Mouse (Mus musculus): ENCODE results near the gene Fgf12. TPM values are rescaled to one million over a fixed set of nuclear protein-coding genes. Genes with fewer than 3 reads are reported as not detected.

Fgf12 gene
- polyA plus RNA-seq, 1 experiment from 2014 or later, result 4.4 TPM

DNA sequence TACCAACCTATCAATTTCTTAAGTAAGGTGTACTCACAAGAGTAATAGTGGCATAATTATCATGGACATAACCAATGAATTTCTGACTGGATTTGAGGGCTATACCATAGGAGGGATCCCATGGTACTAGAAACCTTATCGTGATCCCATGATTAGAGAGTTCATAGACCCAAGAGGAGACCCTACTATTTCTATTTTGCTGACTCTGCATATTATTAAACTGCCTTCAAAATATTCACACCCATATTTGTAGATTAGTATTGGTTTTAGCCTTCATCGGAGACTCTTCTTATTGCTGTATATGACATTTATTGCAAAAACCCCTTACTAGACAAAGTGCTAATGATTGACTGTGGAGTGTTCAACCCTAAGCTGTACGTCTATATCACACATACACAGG is 107.8 kb downstream of the Fgf12 start:
- Histone ChIP-seq H3K4me1 (ENCODE audit: control insufficient read depth, insufficient read depth, low read length) (no peaks in the 10 kb centered on the region), H3K27me3 (ENCODE audit: control insufficient read depth, insufficient read depth, low read length) (no peaks in the 10 kb centered on the region), H3K27ac (ENCODE audit: low read length) (no peak overlapping the region), H3K4me2 (replicated peaks; ENCODE audit: low read depth, low read length) (no peak overlapping the region), H3K4me3 (ENCODE audit: low read depth, low read length) (no peak overlapping the region), H3K36me3 (ENCODE audit: control insufficient read depth, insufficient read depth, low read length) (no peaks in the 10 kb centered on the region), H3K9ac (replicated peaks; ENCODE audit: low read depth, low read length) (no peak overlapping the region), H3K9me3 (ENCODE audit: control insufficient read depth, low read depth, low read length) (no peaks in the 10 kb centered on the region)
- WGBS, result 91% methylated on average over 3 of the region's 3 CpGs
- no peak for ATAC-seq (ENCODE audit: insufficient number of reproducible peaks, insufficient read depth, low FRiP score, low read depth)

DNA sequence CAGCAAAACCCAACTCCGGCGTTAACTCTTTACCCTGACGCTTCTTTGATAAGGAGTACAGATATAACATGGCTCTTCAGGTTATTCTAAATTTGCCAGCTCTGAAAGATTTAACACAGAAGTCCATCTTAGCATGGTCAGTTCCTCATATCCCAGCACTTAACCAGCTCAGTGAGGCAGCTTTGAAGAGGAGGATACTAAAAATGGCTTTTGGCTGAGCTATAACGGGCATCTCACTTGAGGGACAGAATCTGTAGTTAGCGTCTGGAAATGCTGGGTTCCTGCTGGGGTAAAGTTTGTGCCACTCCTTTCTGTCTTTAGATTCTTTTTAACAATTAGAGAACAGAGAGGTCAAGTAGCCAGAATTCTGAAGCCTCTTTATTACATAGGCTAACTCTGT is 121.1 kb downstream of the Fgf12 start:
- H3K4me3 ChIP-seq (ENCODE audit: low read depth, low read length), result no peak overlapping the region
- 83% methylated on average over 5 of the region's 5 CpGs for WGBS

DNA sequence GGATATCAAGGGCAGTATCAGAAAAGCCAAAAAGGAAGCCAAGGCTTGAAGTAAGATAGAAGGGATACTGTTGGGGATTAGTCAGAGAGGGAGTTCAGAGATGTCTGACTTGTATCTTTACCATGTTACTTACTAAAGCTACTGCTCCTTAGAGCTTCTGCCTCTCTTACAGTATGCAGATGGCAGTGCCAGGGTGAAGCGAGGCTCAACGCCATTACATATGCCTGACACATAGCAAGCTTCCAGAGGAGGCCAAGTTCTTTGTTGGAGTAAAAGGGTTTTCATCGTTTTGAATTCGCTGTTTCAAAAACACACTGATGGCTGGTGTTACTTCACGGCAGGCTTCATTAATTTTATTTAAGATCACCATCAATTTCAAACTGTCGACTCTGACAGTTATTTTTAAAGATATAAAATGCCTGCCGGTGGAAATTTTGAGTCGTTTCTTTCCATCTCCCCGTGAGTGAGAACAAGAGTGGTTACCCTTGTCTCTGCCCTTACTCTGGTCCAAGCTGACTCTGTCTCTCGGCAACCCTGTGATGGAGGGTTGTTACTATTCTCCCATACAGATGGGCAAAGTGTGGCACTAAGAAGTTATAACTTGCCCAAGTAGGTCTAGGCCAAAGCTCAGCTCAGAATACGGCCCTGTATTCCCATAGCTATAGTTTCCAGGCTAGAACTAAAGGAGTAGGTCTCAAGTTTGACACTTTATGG is 121.9 kb downstream of the Fgf12 start:
- Histone ChIP-seq H3K9ac (replicated peaks; ENCODE audit: low read depth, low read length) (no peak overlapping the region), H3K27me3 (ENCODE audit: control insufficient read depth, insufficient read depth, low read length) (no peaks in the 10 kb centered on the region), H3K36me3 (ENCODE audit: control insufficient read depth, insufficient read depth, low read length) (no peaks in the 10 kb centered on the region), H3K4me2 (replicated peaks; ENCODE audit: low read depth, low read length) (no peak overlapping the region), H3K4me1 (ENCODE audit: control insufficient read depth, insufficient read depth, low read length) (no peaks in the 10 kb centered on the region), H3K9me3 (ENCODE audit: control insufficient read depth, low read depth, low read length) (no peaks in the 10 kb centered on the region), H3K4me3 (ENCODE audit: low read depth, low read length) (no peak overlapping the region), H3K27ac (ENCODE audit: low read length) (no peak overlapping the region)
- no peak for ATAC-seq (ENCODE audit: insufficient number of reproducible peaks, insufficient read depth, low FRiP score, low read depth)
- WGBS, result 86% methylated on average over 11 of the region's 11 CpGs

More for the DNA sequence above, 121.1 kb downstream of the Fgf12 start:
- Histone ChIP-seq H3K36me3 (ENCODE audit: control insufficient read depth, insufficient read depth, low read length) (no peaks in the 10 kb centered on the region), H3K27me3 (ENCODE audit: control insufficient read depth, insufficient read depth, low read length) (no peaks in the 10 kb centered on the region), H3K9ac (replicated peaks; ENCODE audit: low read depth, low read length) (no peak overlapping the region), H3K4me2 (replicated peaks; ENCODE audit: low read depth, low read length) (no peak overlapping the region), H3K27ac (ENCODE audit: low read length) (no peak overlapping the region), H3K9me3 (ENCODE audit: control insufficient read depth, low read depth, low read length) (no peaks in the 10 kb centered on the region), H3K4me1 (ENCODE audit: control insufficient read depth, insufficient read depth, low read length) (no peaks in the 10 kb centered on the region)
- no peak for ATAC-seq (ENCODE audit: insufficient number of reproducible peaks, insufficient read depth, low FRiP score, low read depth)

DNA sequence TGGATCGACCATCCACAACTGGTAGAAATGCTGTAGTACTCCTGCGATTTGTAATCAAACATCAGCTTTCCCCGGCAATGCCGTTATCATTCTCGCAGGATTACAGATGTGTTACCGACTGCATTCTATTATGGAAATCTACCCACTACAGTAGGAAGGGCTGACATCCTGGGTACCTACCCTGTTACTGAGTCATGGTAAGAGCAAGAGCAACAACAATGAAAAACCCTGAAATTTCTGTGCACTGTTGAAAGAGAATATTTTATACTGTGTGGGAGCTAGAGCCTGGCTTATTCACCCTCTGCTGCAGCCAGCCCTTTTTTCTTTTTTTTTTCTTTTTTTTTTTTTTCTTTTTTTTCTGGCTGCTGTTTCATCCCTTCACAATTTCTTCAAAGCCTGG is 126.6 kb downstream of the Fgf12 start:
- WGBS, result 78% methylated on average over 6 of the region's 6 CpGs

DNA sequence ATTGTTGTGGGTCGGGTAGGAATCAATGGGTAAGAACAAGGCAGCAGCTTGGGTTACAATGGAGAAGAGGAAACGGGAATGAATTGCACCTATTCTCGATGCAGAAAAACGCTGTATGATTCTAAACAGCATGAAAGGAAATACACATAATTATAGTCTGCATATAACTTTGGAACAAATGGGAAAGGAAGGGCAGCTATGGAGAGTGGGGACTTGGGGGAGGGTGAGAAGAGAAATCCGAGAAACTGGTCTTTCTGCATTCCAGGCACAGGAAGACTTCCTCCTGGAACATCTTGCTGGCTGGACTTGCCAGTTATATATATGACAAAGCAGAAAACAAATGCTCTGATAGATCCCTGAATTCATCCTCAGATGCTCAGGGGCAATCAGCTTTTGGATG is 127.2 kb downstream of the Fgf12 start:
- no peaks in the 10 kb centered on the region for H3K36me3 ChIP-seq (ENCODE audit: control insufficient read depth, insufficient read depth, low read length)
- H3K27me3 ChIP-seq (ENCODE audit: control insufficient read depth, insufficient read depth, low read length), result no peaks in the 10 kb centered on the region
- H3K4me3 ChIP-seq (ENCODE audit: low read depth, low read length), result no peak overlapping the region
- H3K27ac ChIP-seq (ENCODE audit: low read length), result no peak overlapping the region
- H3K9me3 ChIP-seq (ENCODE audit: control insufficient read depth, low read depth, low read length), result no peaks in the 10 kb centered on the region
- no peak overlapping the region for H3K9ac ChIP-seq (replicated peaks; ENCODE audit: low read depth, low read length)
- no peaks in the 10 kb centered on the region for H3K4me1 ChIP-seq (ENCODE audit: control insufficient read depth, insufficient read depth, low read length)
- WGBS, result 63% methylated on average over 5 of the region's 5 CpGs
- ATAC-seq (ENCODE audit: insufficient number of reproducible peaks, insufficient read depth, low FRiP score, low read depth), result no peak
- H3K4me2 ChIP-seq (replicated peaks; ENCODE audit: low read depth, low read length), result no peak overlapping the region

More for the DNA sequence above, 126.6 kb downstream of the Fgf12 start:
- H3K4me2 ChIP-seq (replicated peaks; ENCODE audit: low read depth, low read length), result no peak overlapping the region
- no peak overlapping the region for H3K27ac ChIP-seq (ENCODE audit: low read length)
- H3K4me1 ChIP-seq (ENCODE audit: control insufficient read depth, insufficient read depth, low read length), result no peaks in the 10 kb centered on the region
- H3K36me3 ChIP-seq (ENCODE audit: control insufficient read depth, insufficient read depth, low read length), result no peaks in the 10 kb centered on the region
- H3K27me3 ChIP-seq (ENCODE audit: control insufficient read depth, insufficient read depth, low read length), result no peaks in the 10 kb centered on the region
- H3K4me3 ChIP-seq (ENCODE audit: low read depth, low read length), result no peak overlapping the region
- ATAC-seq (ENCODE audit: insufficient number of reproducible peaks, insufficient read depth, low FRiP score, low read depth), result no peak
- H3K9me3 ChIP-seq (ENCODE audit: control insufficient read depth, low read depth, low read length), result no peaks in the 10 kb centered on the region
- H3K9ac ChIP-seq (replicated peaks; ENCODE audit: low read depth, low read length), result no peak overlapping the region

DNA sequence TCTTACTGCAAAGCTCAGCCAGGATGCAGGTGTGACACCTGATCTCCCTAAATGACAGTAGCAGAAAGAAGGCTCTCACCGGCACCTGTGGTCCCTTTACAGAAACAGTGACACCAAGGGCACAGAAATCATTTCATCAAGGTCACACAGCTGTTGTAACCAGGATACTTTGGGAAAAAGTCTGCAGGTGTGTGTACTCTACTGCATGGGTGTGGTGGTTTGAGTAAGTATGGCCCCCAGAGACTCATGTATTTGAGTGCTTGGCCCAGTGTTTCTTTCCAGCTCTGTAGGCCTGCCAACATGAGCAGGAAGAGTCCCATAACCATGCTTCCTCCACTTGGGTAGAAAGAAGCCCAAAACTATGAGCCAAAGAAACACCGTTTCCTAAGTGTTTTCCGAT is 138.5 kb downstream of the Fgf12 start:
- H3K4me1 ChIP-seq (ENCODE audit: control insufficient read depth, insufficient read depth, low read length), result no peaks in the 10 kb centered on the region
- H3K4me3 ChIP-seq (ENCODE audit: low read depth, low read length), result no peak overlapping the region
- no peaks in the 10 kb centered on the region for H3K36me3 ChIP-seq (ENCODE audit: control insufficient read depth, insufficient read depth, low read length)
- ATAC-seq (ENCODE audit: insufficient number of reproducible peaks, insufficient read depth, low FRiP score, low read depth), result no peak
- H3K9me3 ChIP-seq (ENCODE audit: control insufficient read depth, low read depth, low read length), result no peaks in the 10 kb centered on the region
- H3K9ac ChIP-seq (replicated peaks; ENCODE audit: low read depth, low read length), result no peak overlapping the region
- H3K27me3 ChIP-seq (ENCODE audit: control insufficient read depth, insufficient read depth, low read length), result no peaks in the 10 kb centered on the region
- no peak overlapping the region for H3K27ac ChIP-seq (ENCODE audit: low read length)
- 78% methylated on average over 3 of the region's 3 CpGs for WGBS
- no peak overlapping the region for H3K4me2 ChIP-seq (replicated peaks; ENCODE audit: low read depth, low read length)

DNA sequence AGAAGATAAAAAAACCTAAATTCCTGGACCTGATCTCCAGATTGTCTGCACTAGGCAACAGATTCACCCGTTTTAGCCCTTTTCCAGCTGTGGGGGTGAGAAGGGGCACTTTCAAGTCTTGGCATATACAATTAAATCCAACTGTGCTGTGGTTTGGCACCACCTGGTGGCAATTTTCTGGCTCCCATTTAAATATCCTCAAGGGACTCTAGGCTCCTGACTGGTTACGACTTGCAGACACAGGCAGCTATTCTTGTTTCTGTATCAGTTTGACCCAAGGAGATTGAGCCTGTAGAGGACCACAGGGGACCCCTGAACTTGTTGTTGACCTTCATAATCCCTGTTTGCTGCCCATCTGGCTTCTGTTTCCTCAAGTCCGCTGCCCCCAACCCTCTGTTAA is 141.9 kb downstream of the Fgf12 start:
- WGBS, result 25% methylated on average over 3 of the region's 3 CpGs
- no peaks in the 10 kb centered on the region for H3K4me1 ChIP-seq (ENCODE audit: control insufficient read depth, insufficient read depth, low read length)
- no peak for ATAC-seq (ENCODE audit: insufficient number of reproducible peaks, insufficient read depth, low FRiP score, low read depth)

DNA sequence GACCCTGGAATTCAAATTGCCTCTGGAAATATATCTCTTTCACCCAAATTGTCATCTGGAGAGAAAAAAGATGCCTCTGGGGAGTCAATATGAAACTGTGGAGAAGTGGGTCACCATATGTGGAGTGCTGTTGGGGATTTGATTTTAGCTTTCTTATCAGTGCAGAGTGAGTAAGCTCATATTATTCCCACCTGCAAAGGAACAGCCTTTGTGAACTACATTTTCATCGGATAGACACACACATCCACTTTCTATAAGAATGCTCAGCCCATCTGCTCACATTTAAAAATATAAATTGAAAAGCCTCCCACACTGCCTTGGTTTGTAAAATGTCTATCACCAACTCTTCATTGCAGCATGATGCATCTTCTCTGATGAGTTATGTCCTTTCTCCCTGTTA is 149.7 kb downstream of the Fgf12 start:
- 72% methylated on average over 1 of the region's 1 CpGs for WGBS
- H3K27ac ChIP-seq (ENCODE audit: low read length), result no peak overlapping the region

More for the DNA sequence above, 141.9 kb downstream of the Fgf12 start:
- H3K36me3 ChIP-seq (ENCODE audit: control insufficient read depth, insufficient read depth, low read length), result no peaks in the 10 kb centered on the region
- no peak overlapping the region for H3K27ac ChIP-seq (ENCODE audit: low read length)
- no peaks in the 10 kb centered on the region for H3K9me3 ChIP-seq (ENCODE audit: control insufficient read depth, low read depth, low read length)
- no peak overlapping the region for H3K4me2 ChIP-seq (replicated peaks; ENCODE audit: low read depth, low read length)
- no peak overlapping the region for H3K9ac ChIP-seq (replicated peaks; ENCODE audit: low read depth, low read length)
- no peak overlapping the region for H3K4me3 ChIP-seq (ENCODE audit: low read depth, low read length)
- no peaks in the 10 kb centered on the region for H3K27me3 ChIP-seq (ENCODE audit: control insufficient read depth, insufficient read depth, low read length)

DNA sequence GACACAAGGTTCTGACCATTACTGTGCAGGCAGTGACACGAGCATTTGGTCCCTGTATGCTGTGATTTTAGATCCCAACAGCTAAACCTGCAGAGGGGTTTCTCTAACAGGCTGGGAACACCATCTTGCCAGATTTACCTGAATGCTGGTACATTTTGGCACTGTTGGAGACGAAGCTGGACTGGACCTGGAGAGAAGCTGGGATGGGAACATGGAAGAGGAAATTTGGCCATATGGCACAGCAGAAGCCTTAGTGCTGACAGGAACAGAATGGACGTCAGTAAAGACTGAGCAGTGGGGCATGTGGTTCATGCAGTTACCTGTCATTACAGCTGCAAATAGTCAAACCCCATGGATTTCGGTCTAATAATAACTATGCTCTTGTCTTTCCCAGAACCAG is 151.1 kb downstream of the Fgf12 start:
- 67% methylated on average over 4 of the region's 4 CpGs for WGBS
- Histone ChIP-seq H3K9ac (replicated peaks; ENCODE audit: low read depth, low read length) (no peak overlapping the region), H3K27ac (ENCODE audit: low read length) (no peak overlapping the region), H3K4me3 (ENCODE audit: low read depth, low read length) (no peak overlapping the region), H3K27me3 (ENCODE audit: control insufficient read depth, insufficient read depth, low read length) (no peaks in the 10 kb centered on the region), H3K9me3 (ENCODE audit: control insufficient read depth, low read depth, low read length) (no peaks in the 10 kb centered on the region), H3K36me3 (ENCODE audit: control insufficient read depth, insufficient read depth, low read length) (no peaks in the 10 kb centered on the region), H3K4me1 (ENCODE audit: control insufficient read depth, insufficient read depth, low read length) (no peaks in the 10 kb centered on the region), H3K4me2 (replicated peaks; ENCODE audit: low read depth, low read length) (no peak overlapping the region)
- no peak for ATAC-seq (ENCODE audit: insufficient number of reproducible peaks, insufficient read depth, low FRiP score, low read depth)

More for the DNA sequence above, 149.7 kb downstream of the Fgf12 start:
- Histone ChIP-seq H3K36me3 (ENCODE audit: control insufficient read depth, insufficient read depth, low read length) (no peaks in the 10 kb centered on the region), H3K27me3 (ENCODE audit: control insufficient read depth, insufficient read depth, low read length) (no peaks in the 10 kb centered on the region), H3K9me3 (ENCODE audit: control insufficient read depth, low read depth, low read length) (no peaks in the 10 kb centered on the region), H3K4me1 (ENCODE audit: control insufficient read depth, insufficient read depth, low read length) (no peaks in the 10 kb centered on the region), H3K9ac (replicated peaks; ENCODE audit: low read depth, low read length) (no peak overlapping the region), H3K4me3 (ENCODE audit: low read depth, low read length) (no peak overlapping the region), H3K4me2 (replicated peaks; ENCODE audit: low read depth, low read length) (no peak overlapping the region)
- ATAC-seq (ENCODE audit: insufficient number of reproducible peaks, insufficient read depth, low FRiP score, low read depth), result no peak
